Mouse (Mus musculus): ENCODE measurements around the gene Ppp1r13l. TPM values are rescaled to one million over a fixed set of nuclear protein-coding genes. Genes with fewer than 3 reads are reported as not detected.

The Ppp1r13l gene
- polyA plus RNA-seq, 1 experiment from 2014 or later, result 2.0 TPM

DNA sequence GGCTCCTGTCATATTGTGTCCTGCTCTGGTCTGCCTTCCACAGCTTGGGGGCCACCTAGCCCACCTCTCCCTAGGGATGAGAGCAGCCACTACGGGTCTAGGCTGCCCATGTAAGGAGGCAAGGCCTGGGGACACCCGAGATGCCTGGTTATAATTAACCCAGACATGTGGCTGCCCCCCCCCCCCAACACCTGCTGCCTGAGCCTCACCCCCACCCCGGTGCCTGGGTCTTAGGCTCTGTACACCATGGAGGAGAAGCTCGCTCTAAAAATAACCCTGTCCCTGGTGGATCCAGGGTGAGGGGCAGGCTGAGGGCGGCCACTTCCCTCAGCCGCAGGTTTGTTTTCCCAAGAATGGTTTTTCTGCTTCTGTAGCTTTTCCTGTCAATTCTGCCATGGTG is 50.2 kb downstream of the Ppp1r13l start:
- Histone ChIP-seq H3K27me3 (ENCODE audit: control insufficient read depth, insufficient read depth, low read depth, low read length) (peaks cover 2% of the 10 kb centered on the region), H3K4me1 (ENCODE audit: control insufficient read depth, insufficient read depth, low read length) (no peaks in the 10 kb centered on the region), H3K36me3 (ENCODE audit: control insufficient read depth, insufficient read depth, low read length) (no peaks in the 10 kb centered on the region), H3K4me2 (ENCODE audit: low read length) (no peak overlapping the region), H3K9ac (ENCODE audit: low read depth, low read length) (no peak overlapping the region), H3K27ac (ENCODE audit: low read length) (no peak overlapping the region), H3K9me3 (replicated peaks; ENCODE audit: control insufficient read depth, low read length, poor library complexity, severe bottlenecking) (no peaks in the 10 kb centered on the region), H3K4me3 (ENCODE audit: low read depth, low read length) (no peak overlapping the region)
- ATAC-seq, result no peak
- 74% methylated on average over 6 of the region's 6 CpGs for WGBS

DNA sequence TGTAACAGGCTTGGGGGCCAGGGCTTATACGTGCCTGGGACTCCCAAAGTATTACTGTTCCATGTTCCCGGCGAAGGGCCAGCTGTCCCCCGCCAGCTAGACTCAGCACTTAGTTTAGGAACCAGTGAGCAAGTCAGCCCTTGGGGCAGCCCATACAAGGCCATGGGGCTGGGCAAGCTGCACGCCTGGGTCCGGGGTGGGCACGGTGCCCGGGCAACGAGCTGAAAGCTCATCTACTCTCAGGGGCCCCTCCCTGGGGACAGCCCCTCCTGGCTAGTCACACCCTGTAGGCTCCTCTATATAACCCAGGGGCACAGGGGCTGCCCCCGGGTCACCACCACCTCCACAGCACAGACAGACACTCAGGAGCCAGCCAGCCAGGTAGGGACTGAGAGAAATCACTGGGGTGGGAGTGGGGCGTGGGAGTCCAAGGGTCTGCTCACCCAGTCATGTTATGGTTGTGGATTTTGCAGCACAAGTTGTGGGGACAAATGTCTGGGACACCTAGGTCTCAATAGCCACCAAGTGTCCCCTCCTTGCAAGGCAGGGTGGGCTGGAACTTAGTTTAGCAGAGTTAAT is 51.3 kb downstream of the Ppp1r13l start:
- ATAC-seq, result no peak
- WGBS, result 75% methylated on average over 11 of the region's 11 CpGs
- Histone ChIP-seq H3K4me1 (ENCODE audit: control insufficient read depth, insufficient read depth, low read length) (no peaks in the 10 kb centered on the region), H3K9ac (ENCODE audit: low read depth, low read length) (no peak overlapping the region), H3K4me2 (ENCODE audit: low read length) (no peak overlapping the region), H3K4me3 (ENCODE audit: low read depth, low read length) (no peak overlapping the region), H3K27ac (ENCODE audit: low read length) (no peak overlapping the region), H3K9me3 (replicated peaks; ENCODE audit: control insufficient read depth, low read length, poor library complexity, severe bottlenecking) (no peaks in the 10 kb centered on the region), H3K36me3 (ENCODE audit: control insufficient read depth, insufficient read depth, low read length) (no peaks in the 10 kb centered on the region), H3K27me3 (ENCODE audit: control insufficient read depth, insufficient read depth, low read depth, low read length) (peaks cover 3% of the 10 kb centered on the region; the same call in 1 of the 2 replicates)

DNA sequence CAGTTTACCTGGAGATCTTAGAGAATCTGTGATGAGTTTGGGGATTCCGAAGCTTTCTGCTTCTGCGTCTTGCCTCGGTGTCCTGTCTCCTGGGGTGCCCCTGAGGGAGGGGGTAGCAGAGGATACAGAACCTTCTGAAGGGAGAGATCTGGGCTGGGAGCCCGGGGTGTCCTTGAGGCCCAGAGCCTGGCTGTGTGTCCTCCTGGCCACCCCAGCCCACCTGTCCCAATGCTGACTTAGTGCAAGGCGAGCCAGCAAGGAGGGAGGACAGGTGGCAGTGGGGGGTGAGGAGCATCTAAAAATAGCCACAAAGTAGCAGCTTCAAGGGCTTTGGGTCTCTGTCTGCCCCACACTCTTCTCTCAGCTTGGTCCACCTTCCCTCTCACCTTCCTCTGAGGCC is 52.2 kb downstream of the Ppp1r13l start:
- Histone ChIP-seq H3K4me3 (ENCODE audit: low read depth, low read length) (no peak overlapping the region), H3K36me3 (ENCODE audit: control insufficient read depth, insufficient read depth, low read length) (no peaks in the 10 kb centered on the region), H3K4me1 (ENCODE audit: control insufficient read depth, insufficient read depth, low read length) (no peaks in the 10 kb centered on the region), H3K27me3 (ENCODE audit: control insufficient read depth, insufficient read depth, low read depth, low read length) (peaks cover 3% of the 10 kb centered on the region; the same call in 1 of the 2 replicates), H3K9ac (ENCODE audit: low read depth, low read length) (no peak overlapping the region), H3K27ac (ENCODE audit: low read length) (no peak overlapping the region), H3K9me3 (replicated peaks; ENCODE audit: control insufficient read depth, low read length, poor library complexity, severe bottlenecking) (no peaks in the 10 kb centered on the region), H3K4me2 (ENCODE audit: low read length) (no peak overlapping the region)
- no peak for ATAC-seq
- 82% methylated on average over 5 of the region's 5 CpGs for WGBS

DNA sequence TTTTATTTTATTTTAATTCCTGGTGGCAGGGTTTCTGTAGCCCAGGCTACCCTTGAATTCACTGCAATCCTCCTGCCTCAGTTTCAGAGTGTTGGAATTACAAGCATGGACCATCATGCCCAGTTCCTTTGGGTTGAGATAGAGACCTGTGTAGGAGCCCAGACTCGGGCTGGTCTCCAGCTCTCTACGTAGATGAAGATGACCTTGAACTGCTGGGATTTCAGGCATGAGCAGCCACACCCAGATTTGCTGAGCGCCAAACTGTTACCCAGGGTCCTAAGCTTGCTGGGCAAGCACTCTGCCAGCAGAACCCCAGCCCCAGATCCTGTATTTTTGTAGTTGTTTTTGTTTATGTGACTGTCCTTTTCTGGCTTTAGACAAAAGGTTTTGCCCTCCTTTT is 54.0 kb downstream of the Ppp1r13l start:
- H3K27me3 ChIP-seq (ENCODE audit: control insufficient read depth, insufficient read depth, low read depth, low read length), result peaks cover 3% of the 10 kb centered on the region
- WGBS, result 92% methylated on average over 3 of the region's 3 CpGs

DNA sequence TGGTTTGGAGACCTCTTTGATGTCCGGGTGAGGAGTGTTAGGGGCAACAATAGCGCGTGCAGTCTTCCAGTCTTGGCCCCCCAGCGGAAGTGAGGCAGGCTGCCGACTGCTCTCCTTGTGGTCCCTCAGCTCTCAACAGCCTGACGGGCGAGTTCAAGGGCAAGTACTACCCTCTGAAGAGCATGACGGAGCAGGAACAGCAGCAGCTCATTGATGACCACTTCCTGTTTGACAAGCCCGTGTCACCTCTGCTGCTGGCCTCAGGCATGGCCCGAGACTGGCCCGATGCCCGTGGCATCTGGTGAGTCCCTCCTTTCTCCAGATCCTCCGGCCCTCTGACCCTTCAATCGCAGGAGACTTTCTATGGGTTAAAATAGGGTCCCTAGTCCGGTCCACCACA is 57.0 kb downstream of the Ppp1r13l start:
- Histone ChIP-seq H3K27ac (ENCODE audit: low read length) (no peak overlapping the region), H3K4me1 (ENCODE audit: control insufficient read depth, insufficient read depth, low read length) (peaks cover 3% of the 10 kb centered on the region), H3K27me3 (ENCODE audit: control insufficient read depth, insufficient read depth, low read depth, low read length) (peaks cover 18% of the 10 kb centered on the region), H3K9ac (ENCODE audit: low read depth, low read length) (no peak overlapping the region), H3K36me3 (ENCODE audit: control insufficient read depth, insufficient read depth, low read length) (no peaks in the 10 kb centered on the region), H3K4me2 (ENCODE audit: low read length) (no peak overlapping the region), H3K4me3 (ENCODE audit: low read depth, low read length) (no peak overlapping the region), H3K9me3 (replicated peaks; ENCODE audit: control insufficient read depth, low read length, poor library complexity, severe bottlenecking) (no peaks in the 10 kb centered on the region)
- 85% methylated on average over 15 of the region's 15 CpGs for WGBS
- no peak for ATAC-seq

More for the DNA sequence above, 54.0 kb downstream of the Ppp1r13l start:
- Histone ChIP-seq H3K9ac (ENCODE audit: low read depth, low read length) (no peak overlapping the region), H3K4me1 (ENCODE audit: control insufficient read depth, insufficient read depth, low read length) (no peaks in the 10 kb centered on the region), H3K4me3 (ENCODE audit: low read depth, low read length) (no peak overlapping the region), H3K9me3 (replicated peaks; ENCODE audit: control insufficient read depth, low read length, poor library complexity, severe bottlenecking) (no peaks in the 10 kb centered on the region), H3K36me3 (ENCODE audit: control insufficient read depth, insufficient read depth, low read length) (no peaks in the 10 kb centered on the region), H3K27ac (ENCODE audit: low read length) (no peak overlapping the region), H3K4me2 (ENCODE audit: low read length) (no peak overlapping the region)
- ATAC-seq, result no peak

DNA sequence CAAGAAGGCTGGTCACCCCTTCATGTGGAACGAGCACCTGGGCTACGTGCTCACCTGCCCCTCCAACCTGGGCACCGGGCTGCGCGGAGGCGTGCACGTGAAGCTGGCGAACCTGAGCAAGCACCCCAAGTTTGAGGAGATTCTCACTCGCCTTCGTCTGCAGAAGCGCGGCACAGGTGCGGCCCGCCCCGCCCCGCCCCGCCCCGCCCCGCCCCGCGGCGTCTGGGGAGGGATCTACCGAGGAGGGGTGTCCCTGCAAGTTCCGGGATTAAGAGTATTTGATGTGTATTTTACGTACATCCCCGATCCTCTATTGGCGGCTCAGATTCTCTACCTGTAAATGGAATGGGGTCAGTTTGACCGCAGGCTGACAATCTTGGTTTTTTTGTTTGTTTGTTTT is 60.6 kb downstream of the Ppp1r13l start:
- Histone ChIP-seq H3K27me3 (ENCODE audit: control insufficient read depth, insufficient read depth, low read depth, low read length) (peaks cover 16% of the 10 kb centered on the region), H3K9ac (ENCODE audit: low read depth, low read length) (no peak overlapping the region)
- no peak for ATAC-seq

DNA sequence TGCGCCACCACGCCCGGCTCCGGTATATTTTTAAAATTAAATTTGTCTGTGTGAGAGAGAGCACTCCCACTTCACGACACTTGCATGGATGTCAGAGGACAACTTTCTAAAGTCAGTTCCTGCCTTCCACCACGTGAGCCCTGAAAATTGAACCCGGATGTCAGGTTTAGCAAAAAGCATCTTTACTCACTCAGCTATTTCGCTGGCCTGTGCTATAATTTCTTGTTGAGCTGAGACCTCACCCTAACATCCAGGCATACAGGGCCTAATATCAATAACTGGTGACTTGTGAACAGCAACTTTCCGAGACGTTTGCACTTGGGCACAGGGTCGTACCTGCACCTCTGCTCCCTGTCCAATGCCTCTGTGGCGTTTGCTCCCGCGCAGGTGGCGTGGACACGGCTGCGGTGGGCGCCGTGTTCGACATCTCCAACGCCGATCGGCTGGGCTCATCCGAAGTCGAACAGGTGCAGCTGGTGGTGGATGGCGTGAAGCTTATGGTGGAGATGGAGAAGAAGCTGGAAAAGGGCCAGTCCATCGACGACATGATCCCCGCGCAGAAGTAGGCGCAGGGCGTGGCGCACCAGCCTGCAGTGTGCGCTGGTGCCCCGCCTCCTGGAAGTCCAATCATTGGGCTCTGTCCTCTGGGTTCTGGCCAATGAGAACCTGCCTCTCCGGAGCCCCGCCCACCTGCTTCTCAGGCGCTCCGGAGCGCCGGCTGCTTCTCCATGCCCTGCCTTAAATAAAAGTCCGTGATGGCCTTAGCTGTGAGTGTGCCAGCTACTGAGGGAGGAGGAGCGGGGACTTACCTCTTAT is 61.5 kb downstream of the Ppp1r13l start:
- peak overlapping the region; percentile 60 for H3K9ac ChIP-seq (ENCODE audit: low read depth, low read length)
- H3K27ac ChIP-seq (ENCODE audit: low read length), result no peak overlapping the region
- H3K4me3 ChIP-seq (ENCODE audit: low read depth, low read length), result peak overlapping the region; percentile 50
- H3K4me2 ChIP-seq (ENCODE audit: low read length), result peak overlapping the region; percentile 86
- WGBS, result 12% methylated on average over 43 of the region's 43 CpGs
- H3K9me3 ChIP-seq (replicated peaks; ENCODE audit: control insufficient read depth, low read length, poor library complexity, severe bottlenecking), result no peaks in the 10 kb centered on the region
- peak; percentile 96 for ATAC-seq
- peaks cover 3% of the 10 kb centered on the region for H3K4me1 ChIP-seq (ENCODE audit: control insufficient read depth, insufficient read depth, low read length)
- peaks cover 15% of the 10 kb centered on the region for H3K27me3 ChIP-seq (ENCODE audit: control insufficient read depth, insufficient read depth, low read depth, low read length)
- peaks cover 4% of the 10 kb centered on the region for H3K36me3 ChIP-seq (ENCODE audit: control insufficient read depth, insufficient read depth, low read length)

More for the DNA sequence above, 60.6 kb downstream of the Ppp1r13l start:
- Histone ChIP-seq H3K4me1 (ENCODE audit: control insufficient read depth, insufficient read depth, low read length) (peaks cover 3% of the 10 kb centered on the region), H3K4me3 (ENCODE audit: low read depth, low read length) (no peak overlapping the region), H3K4me2 (ENCODE audit: low read length) (no peak overlapping the region; the same call in 1 of the 2 replicates), H3K27ac (ENCODE audit: low read length) (no peak overlapping the region), H3K36me3 (ENCODE audit: control insufficient read depth, insufficient read depth, low read length) (peaks cover 2% of the 10 kb centered on the region), H3K9me3 (replicated peaks; ENCODE audit: control insufficient read depth, low read length, poor library complexity, severe bottlenecking) (no peaks in the 10 kb centered on the region)
- WGBS, result 9% methylated on average over 27 of the region's 28 CpGs

DNA sequence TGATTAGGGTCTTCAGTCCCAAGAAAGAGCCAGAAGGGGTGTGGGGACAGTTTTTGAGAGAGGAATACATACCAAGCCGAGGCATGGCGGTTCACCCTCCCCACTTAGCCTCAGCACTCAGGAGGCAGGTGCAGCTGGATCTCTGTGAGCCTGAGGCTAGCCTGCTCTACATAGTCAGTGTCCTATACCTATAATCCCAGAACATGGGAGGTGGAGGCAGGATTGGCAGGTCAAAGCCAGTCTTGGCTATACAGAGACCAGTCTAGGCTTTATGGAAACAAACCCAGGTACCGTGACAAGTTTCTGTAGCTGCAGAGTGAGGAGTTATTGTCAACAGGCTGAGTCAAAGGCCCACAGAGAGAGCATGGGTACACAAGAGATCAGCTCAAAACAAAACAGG is 63.5 kb downstream of the Ppp1r13l start:
- 81% methylated on average over 3 of the region's 3 CpGs for WGBS
- peaks cover 17% of the 10 kb centered on the region for H3K36me3 ChIP-seq (ENCODE audit: control insufficient read depth, insufficient read depth, low read length)
- H3K4me1 ChIP-seq (ENCODE audit: control insufficient read depth, insufficient read depth, low read length), result peaks cover 3% of the 10 kb centered on the region

DNA sequence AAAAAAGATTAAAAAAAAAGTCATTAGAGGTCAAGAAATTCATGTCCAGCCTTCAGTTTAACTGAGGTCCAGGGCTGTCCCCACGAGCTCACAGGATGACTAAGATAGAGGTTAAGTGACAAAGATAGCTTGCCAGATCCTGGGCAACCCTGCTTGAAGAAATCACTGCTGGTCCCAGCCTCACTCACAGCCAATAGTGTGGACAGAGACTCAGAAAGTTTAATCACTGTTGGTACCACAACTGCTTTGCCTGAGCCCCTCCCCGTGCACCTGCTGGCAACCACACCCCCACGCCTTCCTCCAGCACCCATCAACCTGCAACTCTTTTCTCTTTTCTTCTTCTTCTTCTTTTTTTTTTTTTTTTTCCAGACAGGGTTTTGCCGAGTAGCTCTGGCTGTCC is 64.5 kb downstream of the Ppp1r13l start:
- Histone ChIP-seq H3K27me3 (ENCODE audit: control insufficient read depth, insufficient read depth, low read depth, low read length) (peaks cover 11% of the 10 kb centered on the region), H3K4me1 (ENCODE audit: control insufficient read depth, insufficient read depth, low read length) (peaks cover 3% of the 10 kb centered on the region), H3K36me3 (ENCODE audit: control insufficient read depth, insufficient read depth, low read length) (peaks cover 20% of the 10 kb centered on the region), H3K9me3 (replicated peaks; ENCODE audit: control insufficient read depth, low read length, poor library complexity, severe bottlenecking) (no peaks in the 10 kb centered on the region), H3K4me2 (ENCODE audit: low read length) (no peak overlapping the region), H3K27ac (ENCODE audit: low read length) (no peak overlapping the region), H3K9ac (ENCODE audit: low read depth, low read length) (no peak overlapping the region), H3K4me3 (ENCODE audit: low read depth, low read length) (no peak overlapping the region)
- no peak for ATAC-seq
- WGBS, result 72% methylated on average over 4 of the region's 4 CpGs

More for the DNA sequence above, 63.5 kb downstream of the Ppp1r13l start:
- Histone ChIP-seq H3K9me3 (replicated peaks; ENCODE audit: control insufficient read depth, low read length, poor library complexity, severe bottlenecking) (no peaks in the 10 kb centered on the region), H3K4me3 (ENCODE audit: low read depth, low read length) (no peak overlapping the region), H3K4me2 (ENCODE audit: low read length) (no peak overlapping the region), H3K9ac (ENCODE audit: low read depth, low read length) (no peak overlapping the region), H3K27ac (ENCODE audit: low read length) (no peak overlapping the region), H3K27me3 (ENCODE audit: control insufficient read depth, insufficient read depth, low read depth, low read length) (peaks cover 15% of the 10 kb centered on the region)
- ATAC-seq, result no peak

Data from midbrain, embryonic 16.5 days (tissue).